Mouse (Mus musculus): ENCODE measurements around the gene Cabcoco1. TPM values are rescaled to one million over a fixed set of nuclear protein-coding genes. Genes with fewer than 3 reads are reported as not detected.

Gene Cabcoco1
- polyA plus RNA-seq, 1 experiment from 2014 or later = 3.7 TPM

- no peak overlapping the region for H3K4me2 ChIP-seq (ENCODE audit: low read depth, low read length)
- no peak for ATAC-seq
- no peaks in the 10 kb centered on the region for H3K9me3 ChIP-seq (ENCODE audit: low read length)
- TF ChIP-seq CTCF (IDR thresholded peaks at IDR 0.05; ENCODE audit: low read depth) (no peak), EP300 (IDR thresholded peaks at IDR 0.05; ENCODE audit: low read depth) (no peak)
- no peaks in the 10 kb centered on the region for H3K27me3 ChIP-seq (ENCODE audit: insufficient read depth, low read length)
- no peaks in the 10 kb centered on the region for H3K36me3 ChIP-seq (replicated peaks; ENCODE audit: insufficient read depth, low read length)
- H3K4me3 ChIP-seq (ENCODE audit: low read depth, low read length) = no peak overlapping the region
- 62% methylated on average over 3 of the region's 3 CpGs for WGBS (ENCODE audit: insufficient replicate concordance)
- H3K9ac ChIP-seq (replicated peaks) = no peak overlapping the region
- H3K27ac ChIP-seq (ENCODE audit: low read depth) = no peak overlapping the region
- H3K4me1 ChIP-seq (ENCODE audit: insufficient read depth) = 0 out of 2 replicates have a peak, but pooled peaks cover 4% of the 10 kb centered on the region
- no peak for DNase-seq
These were observed 1.4 kb upstream of the Cabcoco1 start for GRCm38 (mm10) chr10:68543107-68543506.

- no peak for ATAC-seq
- H3K9me3 ChIP-seq (ENCODE audit: low read length) = no peaks in the 10 kb centered on the region
These were observed 286 bp upstream of the Cabcoco1 start for GRCm38 (mm10) chr10:68541943-68542420.

GRCm38 (mm10) chr10:68540612-68541011 is 1.1 kb downstream of the Cabcoco1 start:
- no peaks in the 10 kb centered on the region for H3K27me3 ChIP-seq (ENCODE audit: insufficient read depth, low read length)
- no peak for ATAC-seq
- H3K27ac ChIP-seq (ENCODE audit: low read depth) = peak overlapping the region; percentile 87
- WGBS (ENCODE audit: insufficient replicate concordance) = 50% methylated on average over 3 of the region's 3 CpGs
- H3K4me3 ChIP-seq (ENCODE audit: low read depth, low read length) = no peak overlapping the region
- no peak for DNase-seq
- H3K9me3 ChIP-seq (ENCODE audit: low read length) = no peaks in the 10 kb centered on the region
- no peak for TF ChIP-seq CTCF (IDR thresholded peaks at IDR 0.05; ENCODE audit: low read depth)
- no peak for TF ChIP-seq EP300 (IDR thresholded peaks at IDR 0.05; ENCODE audit: low read depth)
- H3K4me1 ChIP-seq (ENCODE audit: insufficient read depth) = 0 out of 2 replicates have a peak, but pooled peaks cover 4% of the 10 kb centered on the region
- H3K4me2 ChIP-seq (ENCODE audit: low read depth, low read length) = peak overlapping the region; percentile 67
- no peaks in the 10 kb centered on the region for H3K36me3 ChIP-seq (replicated peaks; ENCODE audit: insufficient read depth, low read length)
- H3K9ac ChIP-seq (replicated peaks) = no peak overlapping the region

More at GRCm38 (mm10) chr10:68541943-68542420, 286 bp upstream of the Cabcoco1 start:
- WGBS (ENCODE audit: insufficient replicate concordance) = 26% methylated on average over 7 of the region's 7 CpGs
- peak overlapping the region; percentile 40; the same call in 1 of the 2 replicates for H3K4me3 ChIP-seq (ENCODE audit: low read depth, low read length)
- H3K27ac ChIP-seq (ENCODE audit: low read depth) = peak overlapping the region; percentile 87; the same call in 1 of the 2 replicates
- H3K36me3 ChIP-seq (replicated peaks; ENCODE audit: insufficient read depth, low read length) = no peaks in the 10 kb centered on the region
- peak overlapping the region; percentile 67 for H3K4me2 ChIP-seq (ENCODE audit: low read depth, low read length)
- H3K9ac ChIP-seq (replicated peaks) = 0 out of 2 replicates have a peak overlapping the region, but pooled peaks have one; percentile 52
- H3K27me3 ChIP-seq (ENCODE audit: insufficient read depth, low read length) = no peaks in the 10 kb centered on the region
- H3K4me1 ChIP-seq (ENCODE audit: insufficient read depth) = 0 out of 2 replicates have a peak, but pooled peaks cover 4% of the 10 kb centered on the region
- no peak for DNase-seq
- TF ChIP-seq CTCF (IDR thresholded peaks at IDR 0.05; ENCODE audit: low read depth) = no peak
- no peak for TF ChIP-seq EP300 (IDR thresholded peaks at IDR 0.05; ENCODE audit: low read depth)

- Histone ChIP-seq H3K4me1 (ENCODE audit: insufficient read depth) (0 out of 2 replicates have a peak, but pooled peaks cover 4% of the 10 kb centered on the region), H3K27me3 (ENCODE audit: insufficient read depth, low read length) (no peaks in the 10 kb centered on the region), H3K27ac (ENCODE audit: low read depth) (no peak overlapping the region), H3K36me3 (replicated peaks; ENCODE audit: insufficient read depth, low read length) (no peaks in the 10 kb centered on the region), H3K4me3 (ENCODE audit: low read depth, low read length) (no peak overlapping the region), H3K9me3 (ENCODE audit: low read length) (no peaks in the 10 kb centered on the region), H3K4me2 (ENCODE audit: low read depth, low read length) (no peak overlapping the region), H3K9ac (replicated peaks) (no peak overlapping the region)
- DNase-seq = no peak
- TF ChIP-seq EP300 (IDR thresholded peaks at IDR 0.05; ENCODE audit: low read depth) = no peak
- 71% methylated on average over 4 of the region's 4 CpGs for WGBS (ENCODE audit: insufficient replicate concordance)
- ATAC-seq = no peak
These were observed 4.3 kb downstream of the Cabcoco1 start for GRCm38 (mm10) chr10:68537261-68537950.

GRCm38 (mm10) chr10:68529364-68530049 is 12.2 kb downstream of the Cabcoco1 start:
- Histone ChIP-seq H3K9me3 (ENCODE audit: low read length) (no peaks in the 10 kb centered on the region), H3K27ac (ENCODE audit: low read depth) (peak overlapping the region; percentile 83), H3K4me1 (ENCODE audit: insufficient read depth) (peaks cover 4% of the 10 kb centered on the region), H3K36me3 (replicated peaks; ENCODE audit: insufficient read depth, low read length) (no peaks in the 10 kb centered on the region), H3K9ac (replicated peaks) (no peak overlapping the region), H3K4me2 (ENCODE audit: low read depth, low read length) (peak overlapping the region; percentile 43), H3K27me3 (ENCODE audit: insufficient read depth, low read length) (no peaks in the 10 kb centered on the region), H3K4me3 (ENCODE audit: low read depth, low read length) (no peak overlapping the region)
- 63% methylated on average over 10 of the region's 10 CpGs for WGBS (ENCODE audit: insufficient replicate concordance)
- ATAC-seq (peak; percentile 93), DNase-seq (peak; percentile 30)
- TF ChIP-seq CTCF (IDR thresholded peaks at IDR 0.05; ENCODE audit: low read depth) (no peak), EP300 (IDR thresholded peaks at IDR 0.05; ENCODE audit: low read depth) (peak; percentile 62; the same call in 1 of the 2 replicates)

- Histone ChIP-seq H3K4me1 (ENCODE audit: insufficient read depth) (peaks cover 4% of the 10 kb centered on the region), H3K27me3 (ENCODE audit: insufficient read depth, low read length) (no peaks in the 10 kb centered on the region), H3K4me3 (ENCODE audit: low read depth, low read length) (no peak overlapping the region), H3K4me2 (ENCODE audit: low read depth, low read length) (peak overlapping the region; percentile 43), H3K36me3 (replicated peaks; ENCODE audit: insufficient read depth, low read length) (no peaks in the 10 kb centered on the region), H3K9ac (replicated peaks) (no peak overlapping the region), H3K27ac (ENCODE audit: low read depth) (peak overlapping the region; percentile 81), H3K9me3 (ENCODE audit: low read length) (no peaks in the 10 kb centered on the region)
- no peak for DNase-seq
- no peak for TF ChIP-seq EP300 (IDR thresholded peaks at IDR 0.05; ENCODE audit: low read depth)
- TF ChIP-seq CTCF (IDR thresholded peaks at IDR 0.05; ENCODE audit: low read depth) = no peak
- 51% methylated on average over 8 of the region's 8 CpGs for WGBS (ENCODE audit: insufficient replicate concordance)
- ATAC-seq = peak; percentile 26; the same call in 1 of the 2 replicates
These were observed 12.7 kb downstream of the Cabcoco1 start for GRCm38 (mm10) chr10:68528958-68529357.

Measured in liver, postnatal 0 days (tissue).